Mouse (Mus musculus): ENCODE measurements around the gene Nbas.

Nbas gene

GRCm38 (mm10) chr12:13410191-13410590 lies 141.3 kb downstream of the Nbas start:
- DNase-seq: no peak

- DNase-seq: peak; percentile 32
Observed at GRCm38 (mm10) chr12:13418651-13419050, 149.7 kb downstream of the Nbas start.

GRCm38 (mm10) chr12:13430219-13430618 lies 161.3 kb downstream of the Nbas start:
- DNase-seq: no peak

DNA sequence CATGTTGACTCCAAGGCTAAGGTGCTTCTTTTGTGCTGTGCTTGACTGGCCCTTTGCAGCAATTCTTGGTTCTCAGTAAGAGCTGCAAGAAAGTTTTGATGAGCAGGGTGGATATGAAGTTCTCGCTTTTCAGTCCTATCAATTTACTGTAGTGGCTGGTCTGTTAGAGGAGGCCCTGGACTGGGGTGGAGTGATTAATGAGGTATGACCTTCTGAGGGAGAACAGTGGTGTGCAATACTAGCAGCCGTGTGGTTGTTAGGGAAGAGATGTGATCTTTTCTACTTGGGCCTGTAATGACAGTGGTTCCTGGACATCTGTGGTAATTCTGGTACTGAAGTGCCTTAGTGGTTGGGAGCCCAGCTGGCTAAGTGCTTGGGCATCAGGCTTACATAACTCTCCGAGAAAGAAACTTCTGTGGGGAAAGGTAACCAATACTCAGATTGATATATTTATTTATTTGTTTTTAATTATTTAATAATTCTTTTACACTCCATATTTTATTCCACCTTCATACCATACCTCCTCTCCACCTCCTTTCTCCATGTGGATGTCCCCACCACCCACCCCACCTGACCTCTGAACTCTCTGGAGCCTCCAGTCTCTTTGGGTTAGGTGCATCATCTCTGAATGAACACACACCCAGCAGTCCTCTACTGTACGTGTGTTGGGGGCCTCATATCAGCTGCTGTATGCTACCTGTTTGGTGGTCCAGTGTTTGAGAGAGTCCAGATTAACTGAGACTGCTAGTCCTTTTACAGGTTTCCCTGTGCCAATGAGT lies 175.9 kb downstream of the Nbas start:
- no peak for DNase-seq

GRCm38 (mm10) chr12:13445486-13446065 lies 176.6 kb downstream of the Nbas start:
- no peak for DNase-seq

- DNase-seq: no peak
Observed at GRCm38 (mm10) chr12:13448916-13449315, 180.0 kb downstream of the Nbas start.

- DNase-seq: no peak
Observed at GRCm38 (mm10) chr12:13452050-13452449, 183.1 kb downstream of the Nbas start.

- DNase-seq: no peak
Observed at GRCm38 (mm10) chr12:13460223-13460853, 191.4 kb downstream of the Nbas start.

GRCm38 (mm10) chr12:13461558-13462153 lies 192.7 kb downstream of the Nbas start:
- DNase-seq: no peak

- peak; percentile 77 for DNase-seq
Observed at GRCm38 (mm10) chr12:13462397-13462796, 193.5 kb downstream of the Nbas start.

DNA sequence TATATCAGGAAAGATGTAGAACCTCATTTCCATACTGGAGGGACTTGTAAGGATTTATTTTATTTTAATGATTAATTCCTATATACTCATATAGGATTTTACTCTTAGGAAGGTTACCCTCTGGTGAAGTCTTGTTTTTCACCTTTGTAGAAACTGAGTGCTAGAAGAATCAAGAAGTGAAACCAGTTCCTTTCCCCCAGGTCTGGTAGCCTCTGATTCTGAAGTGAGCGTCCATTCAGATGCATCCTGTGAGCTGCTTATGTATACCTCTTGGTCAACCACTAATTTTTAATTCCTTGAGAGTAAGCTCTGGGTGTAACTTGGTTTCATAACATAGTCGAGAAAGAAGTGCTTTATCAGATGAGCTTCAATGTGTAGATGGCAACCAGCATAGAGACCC lies 196.6 kb downstream of the Nbas start:
- no peak for DNase-seq

- no peak for DNase-seq
Observed at GRCm38 (mm10) chr12:13474881-13475280, 205.9 kb downstream of the Nbas start.

GRCm38 (mm10) chr12:13479163-13479562 lies 210.2 kb downstream of the Nbas start:
- no peak for DNase-seq

- DNase-seq: peak; percentile 46
Observed at GRCm38 (mm10) chr12:13486278-13486677, 217.3 kb downstream of the Nbas start.

- no peak for DNase-seq
Observed at GRCm38 (mm10) chr12:13497211-13497610, 228.3 kb downstream of the Nbas start.

DNA sequence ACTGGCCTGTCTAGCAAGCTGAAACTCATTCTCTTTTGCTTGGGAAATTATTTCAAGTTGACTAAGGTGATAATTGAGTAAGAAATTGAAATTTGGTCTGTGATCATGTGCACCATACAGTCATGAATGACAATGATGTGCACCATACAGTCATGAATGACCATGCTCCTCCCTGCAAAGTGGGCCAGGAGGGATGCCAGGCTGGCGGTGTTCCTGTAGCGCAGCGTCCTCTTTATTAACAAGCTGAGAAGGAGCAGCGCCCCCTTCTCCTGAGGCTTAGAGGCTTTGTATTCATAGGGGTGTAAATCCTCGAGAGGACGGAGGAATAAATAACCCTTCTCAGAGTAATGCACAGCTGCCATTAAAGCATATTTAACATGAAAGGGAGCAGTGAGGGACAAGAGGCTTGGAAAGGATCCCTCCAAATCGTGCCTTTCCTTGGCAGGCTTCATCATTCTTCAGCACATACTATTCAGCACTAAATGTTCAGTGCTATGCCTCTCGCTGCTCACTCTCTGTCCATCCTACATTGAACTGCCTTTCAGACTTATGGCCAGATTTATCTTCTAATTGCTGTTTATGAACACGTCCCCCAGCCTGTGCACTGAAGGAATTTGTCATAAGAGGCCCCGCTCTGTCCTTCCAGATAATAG lies 230.4 kb downstream of the Nbas start:
- no peak for DNase-seq

- no peak for DNase-seq
Observed at GRCm38 (mm10) chr12:13500191-13500590, 231.3 kb downstream of the Nbas start.

DNA sequence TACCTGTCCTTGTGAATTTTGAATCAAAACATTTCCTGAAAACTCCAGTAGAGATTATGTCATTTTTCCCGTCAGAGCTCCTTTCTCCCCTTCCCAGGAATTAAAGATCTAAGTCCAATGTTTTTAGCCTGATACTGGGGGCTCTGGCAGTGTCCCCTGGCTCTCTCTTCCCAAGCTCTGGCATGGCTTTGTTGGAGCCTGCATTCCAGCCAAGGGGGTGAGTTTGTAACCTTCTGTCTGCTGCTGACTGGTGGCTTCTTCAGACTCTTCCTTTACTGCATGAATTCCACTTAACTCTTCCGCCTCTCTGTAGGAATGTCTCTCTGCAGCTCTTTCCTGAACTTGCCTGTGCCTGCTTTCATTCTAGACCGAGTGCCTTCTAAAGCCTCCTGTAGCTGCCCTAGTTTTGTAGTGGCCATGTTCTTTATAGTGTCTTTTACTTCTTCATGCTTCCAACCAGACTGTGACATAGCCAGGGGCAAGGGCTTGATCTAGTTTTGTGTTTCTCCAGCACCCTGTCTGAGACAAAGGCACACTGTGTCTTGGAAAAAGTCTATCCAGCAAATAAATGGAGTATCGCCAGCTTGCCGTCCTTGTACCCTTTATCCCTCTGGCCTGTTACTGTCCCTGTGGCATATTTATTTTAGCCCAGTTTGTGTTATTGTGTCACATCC lies 236.0 kb downstream of the Nbas start:
- DNase-seq: no peak

DNA sequence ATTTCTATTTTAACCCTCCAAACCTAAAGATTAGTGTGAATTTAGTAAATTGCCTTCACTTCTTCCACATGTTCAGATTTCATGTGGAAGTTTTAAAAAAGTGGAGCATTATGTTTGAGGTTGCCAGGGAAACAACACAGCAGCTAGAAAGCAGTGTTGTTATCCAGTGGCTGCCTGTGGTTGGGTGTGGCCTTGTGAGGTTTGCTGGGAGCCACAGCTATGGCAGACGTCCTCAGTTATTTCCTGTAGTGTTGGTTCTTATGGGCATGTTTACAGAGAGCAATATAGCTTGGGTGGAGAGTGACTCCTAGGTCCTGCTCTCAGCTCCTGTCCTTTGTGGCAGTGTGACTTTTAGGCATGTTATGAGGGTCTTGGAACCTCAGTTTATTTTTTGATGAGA lies 249.1 kb downstream of the Nbas start:
- no peak for DNase-seq

GRCm38 (mm10) chr12:13519413-13519812 lies 250.5 kb downstream of the Nbas start:
- DNase-seq: no peak

DNA sequence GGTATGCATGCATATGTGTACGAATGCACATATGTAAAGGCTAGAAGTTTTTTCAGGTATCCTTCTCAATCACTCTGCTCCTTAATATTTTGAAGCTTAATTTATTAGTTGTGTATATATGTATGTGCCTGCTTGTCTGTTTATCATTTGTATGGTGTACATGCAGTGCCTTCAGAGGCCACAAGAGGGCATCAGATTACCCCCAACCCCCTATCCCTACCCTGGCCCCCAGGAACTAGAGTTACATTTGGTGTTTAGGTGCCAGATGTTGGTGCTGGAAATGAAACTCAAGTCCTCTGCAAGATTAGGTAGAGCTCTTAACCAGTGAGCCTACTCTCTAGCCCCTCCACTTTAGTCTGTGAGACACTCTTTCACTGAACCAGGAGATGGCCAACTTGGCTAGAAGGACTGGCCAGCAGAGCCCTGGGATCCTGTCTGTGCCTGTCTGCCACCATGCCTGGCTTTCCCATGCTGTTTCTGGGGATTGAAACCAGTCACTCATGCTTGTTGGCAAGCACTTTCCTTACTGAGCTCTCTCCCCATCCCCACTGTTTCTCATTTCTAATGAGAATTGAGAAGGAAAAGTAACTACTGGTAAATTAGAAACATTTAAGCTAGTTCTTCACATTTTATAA lies 263.9 kb downstream of the Nbas start:
- DNase-seq: no peak

DNA sequence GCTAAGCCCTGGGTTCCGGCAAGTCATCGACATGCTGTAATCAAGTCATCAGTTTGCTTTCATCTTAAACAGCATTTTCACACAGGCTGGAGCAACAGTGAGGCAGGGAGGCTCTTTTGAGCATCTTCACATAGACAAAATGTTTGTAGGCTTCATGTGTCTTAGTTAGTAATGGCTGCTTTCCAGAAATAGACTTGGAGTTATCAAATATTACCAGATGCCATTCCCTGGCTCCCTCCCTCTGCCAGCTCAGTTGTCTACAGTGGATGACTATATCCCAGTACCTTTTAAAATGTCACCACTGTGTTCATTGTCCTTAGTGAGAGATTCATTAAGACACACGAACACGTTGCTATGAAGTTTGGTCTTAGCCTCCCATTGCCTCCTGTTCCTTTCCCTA lies 270.2 kb downstream of the Nbas start:
- DNase-seq: no peak
